Mouse (Mus musculus) adrenal gland, adult 8-10 months (tissue): Measurements from ENCODE around the gene Tfe3. TPM values are rescaled to one million over a fixed set of nuclear protein-coding genes. Genes with fewer than 3 reads are reported as not detected.
"Not testable (repeated sequence)": the region's sequence is repeated elsewhere in the genome, so short reads cannot be mapped to it uniquely, and the experiment has no call there.

Experiments used
- DNase-seq: peaks from one replicate; pipeline ENCODE4 v3.0.0; 2022
- total RNA-seq, 4 experiments: library from RNA; stranded (reverse); gene quantifications; 2 replicates each; pipeline ENCODE4 v1.2.4; 2022

Tfe3 gene
- 10 to 100 TPM; 36.1 to 53.1 (median 44.9) TPM for total RNA-seq

- peak; percentile 95 for DNase-seq
Measured at GRCm38 (mm10) chrX:7762137-7762920, at the start of gene Tfe3. TSS of gene Tfe3 (plus strand) at chrX:7762560.

GRCm38 (mm10) chrX:7713764-7714134 is 48.6 kb upstream of the Tfe3 start:
- not testable (repeated sequence) for DNase-seq

GRCm38 (mm10) chrX:7714135-7714899 is 48.0 kb upstream of the Tfe3 start, which contains the start of gene Wdr45:
TSS of gene Wdr45 (plus strand) at chrX:7714333.
- peak; percentile 93 for DNase-seq

DNA sequence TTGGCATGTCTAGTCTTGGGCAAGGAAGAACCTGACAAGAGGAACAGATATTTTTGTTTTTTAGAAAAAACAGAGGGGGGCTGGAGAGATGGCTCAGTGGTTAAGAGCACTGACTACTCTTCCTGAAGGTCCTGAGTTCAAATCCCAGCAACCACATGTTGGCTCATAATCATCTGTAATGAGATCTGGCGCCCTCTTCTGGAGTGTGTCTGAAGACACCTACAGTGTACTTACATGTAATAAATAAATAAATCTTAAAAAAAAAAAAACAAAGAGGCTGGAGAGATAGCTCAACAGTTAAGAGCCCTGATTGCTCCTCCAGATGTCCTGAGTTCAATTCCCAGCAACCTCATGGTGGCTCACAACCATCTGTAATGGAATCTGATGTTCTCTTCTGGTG is 46.3 kb upstream of the Tfe3 start:
- not testable (repeated sequence) for DNase-seq

GRCm38 (mm10) chrX:7721514-7722281 is 40.7 kb upstream of the Tfe3 start, which contains the start of gene Gm45208:
TSS of gene Gm45208 (plus strand) at chrX:7722245.
- peak; percentile 56 for DNase-seq

- DNase-seq = no peak
Measured at GRCm38 (mm10) chrX:7722282-7722611, 40.1 kb upstream of the Tfe3 start.

DNA sequence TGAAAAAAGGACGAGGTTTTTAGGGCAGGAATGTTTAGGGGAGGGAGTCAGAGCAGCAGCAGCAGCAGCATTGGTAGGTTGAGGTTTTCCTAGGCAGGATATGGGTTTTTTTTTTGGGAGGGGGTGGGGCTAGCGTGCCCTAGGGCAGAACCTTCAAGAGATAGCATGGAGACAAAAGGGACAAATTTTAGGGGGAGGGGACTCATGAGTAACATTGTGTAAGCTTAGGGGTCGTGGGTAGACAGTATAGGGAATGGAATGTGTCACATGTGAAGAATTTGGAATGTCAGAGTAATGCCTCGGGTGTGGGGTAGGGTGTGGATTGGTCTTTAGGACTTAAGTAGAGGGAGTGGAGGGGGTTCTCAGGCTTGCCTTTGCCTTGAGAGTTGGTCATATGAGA is 39.7 kb upstream of the Tfe3 start:
- no peak for DNase-seq

DNA sequence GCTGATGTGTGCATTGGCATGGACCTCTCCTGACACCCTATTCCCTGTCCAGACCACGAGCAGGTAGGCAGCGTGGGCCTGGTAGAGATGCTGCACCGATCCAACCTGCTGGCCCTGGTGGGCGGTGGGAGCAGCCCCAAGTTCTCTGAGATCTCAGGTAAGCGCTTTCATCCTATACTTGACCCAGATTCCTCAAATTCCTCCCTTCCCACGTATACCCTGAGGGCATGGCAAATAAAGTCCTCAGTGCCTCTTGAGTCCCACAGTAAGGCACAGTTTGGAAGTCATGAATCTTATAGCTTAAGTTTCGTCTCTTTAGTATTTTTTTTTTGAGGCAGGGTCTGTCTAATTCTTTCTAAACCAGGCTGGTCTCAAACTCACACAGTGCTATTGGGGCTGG is 38.2 kb upstream of the Tfe3 start:
- no peak for DNase-seq

- DNase-seq = peak; percentile 11
Measured at GRCm38 (mm10) chrX:7725841-7726240, 36.5 kb upstream of the Tfe3 start.

DNA sequence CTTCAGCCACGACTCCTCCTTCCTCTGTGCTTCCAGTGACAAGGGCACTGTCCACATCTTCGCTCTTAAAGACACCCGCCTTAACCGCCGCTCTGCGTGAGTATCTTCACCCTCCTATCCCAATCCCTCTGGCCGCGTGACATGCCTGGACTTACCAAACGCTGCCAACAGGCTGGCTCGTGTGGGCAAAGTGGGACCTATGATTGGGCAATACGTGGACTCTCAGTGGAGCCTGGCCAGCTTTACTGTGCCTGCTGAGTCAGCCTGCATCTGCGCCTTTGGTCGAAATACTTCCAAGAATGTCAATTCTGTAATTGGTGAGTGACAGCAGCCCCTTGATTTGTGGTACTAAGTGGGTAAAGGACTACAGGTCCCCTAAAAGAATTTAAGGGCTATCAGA is 35.2 kb upstream of the Tfe3 start:
- DNase-seq = peak; percentile 28

GRCm38 (mm10) chrX:7728215-7728921 is 34.0 kb upstream of the Tfe3 start, which contains the start of gene Praf2:
TSS of gene Praf2 (plus strand) at chrX:7728439.
- peak; percentile 83 for DNase-seq

DNA sequence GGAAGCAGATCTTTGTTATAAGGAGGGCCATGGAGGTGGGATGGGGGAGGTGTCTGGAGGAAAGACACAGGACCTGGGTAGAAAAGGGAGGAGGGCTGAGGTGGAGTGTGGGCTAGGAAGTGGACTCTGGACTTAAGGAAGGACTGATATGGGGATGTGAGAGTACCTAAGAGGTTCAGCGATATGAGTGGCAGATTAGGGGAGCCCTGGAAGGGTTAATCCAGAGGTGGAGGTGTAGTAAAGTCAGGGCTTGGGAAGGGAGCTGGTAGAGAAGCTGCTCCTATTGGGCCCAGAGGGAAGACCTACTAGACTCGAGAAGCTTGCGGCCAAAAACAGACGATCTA is 33.5 kb upstream of the Tfe3 start:
- DNase-seq = no peak

DNA sequence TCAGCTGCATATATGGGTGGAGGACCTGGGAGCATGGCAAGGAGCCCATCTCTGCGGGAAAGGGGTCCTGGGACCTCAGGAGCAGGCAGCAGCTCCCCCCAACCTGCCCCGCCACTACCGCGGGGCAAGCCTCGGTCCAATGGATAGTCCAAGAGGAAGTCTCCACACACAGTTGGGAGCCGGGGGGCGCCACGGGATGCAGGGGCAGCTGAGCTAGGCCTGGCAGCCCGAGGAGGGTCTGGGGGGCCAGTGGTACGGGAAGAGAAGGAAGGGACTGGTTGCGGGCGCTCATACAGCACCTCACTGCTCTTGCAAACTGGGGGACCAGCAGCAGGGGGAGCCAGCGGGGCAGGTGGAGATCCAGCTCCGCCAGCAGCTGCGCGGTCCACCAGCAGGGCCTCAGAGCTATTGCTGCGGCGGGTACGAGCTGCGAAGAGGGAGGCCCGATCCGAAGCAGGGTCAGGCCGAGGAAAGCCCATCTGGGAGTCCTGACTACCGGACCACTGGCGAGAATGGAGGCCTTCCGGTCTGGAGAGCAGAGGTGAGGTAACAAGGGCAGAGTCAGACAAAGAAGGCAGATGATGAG is 28.7 kb upstream of the Tfe3 start:
- no peak for DNase-seq

DNA sequence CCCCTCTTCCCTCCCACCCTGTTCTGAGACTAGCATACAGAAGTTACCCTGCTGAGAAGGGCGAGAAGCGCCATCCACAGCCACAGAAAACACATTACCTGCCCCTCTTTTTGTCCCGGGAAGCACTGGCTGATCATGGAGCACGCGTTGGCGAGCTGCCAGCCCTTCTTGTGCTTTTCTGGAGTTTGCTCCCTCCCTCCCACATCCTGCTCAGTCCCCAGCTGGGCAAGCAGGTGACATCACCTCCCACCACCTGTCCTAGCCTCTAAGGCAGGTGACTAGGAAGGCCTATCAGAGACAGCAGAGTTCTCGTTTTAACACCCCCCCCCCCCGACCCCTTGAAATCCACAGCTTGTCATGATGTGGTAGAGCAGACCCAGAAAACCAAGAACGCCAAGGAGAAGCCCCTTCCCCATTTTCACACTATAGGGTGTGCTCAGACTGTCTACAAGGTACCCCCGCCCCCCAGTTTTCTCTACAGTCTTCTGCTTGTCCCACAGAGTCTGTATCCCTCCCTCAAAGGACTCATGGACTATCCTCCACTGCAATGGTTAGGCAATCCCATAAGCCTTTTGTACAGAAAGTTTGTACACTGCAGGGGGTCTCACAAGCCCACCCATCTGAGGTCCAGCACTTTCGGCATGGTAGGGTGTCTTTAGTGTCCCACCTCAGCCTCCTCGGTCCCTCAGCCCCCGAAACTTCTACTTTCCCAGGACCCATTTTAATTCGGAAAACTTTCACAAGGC is 22.9 kb upstream of the Tfe3 start:
- DNase-seq = no peak

DNA sequence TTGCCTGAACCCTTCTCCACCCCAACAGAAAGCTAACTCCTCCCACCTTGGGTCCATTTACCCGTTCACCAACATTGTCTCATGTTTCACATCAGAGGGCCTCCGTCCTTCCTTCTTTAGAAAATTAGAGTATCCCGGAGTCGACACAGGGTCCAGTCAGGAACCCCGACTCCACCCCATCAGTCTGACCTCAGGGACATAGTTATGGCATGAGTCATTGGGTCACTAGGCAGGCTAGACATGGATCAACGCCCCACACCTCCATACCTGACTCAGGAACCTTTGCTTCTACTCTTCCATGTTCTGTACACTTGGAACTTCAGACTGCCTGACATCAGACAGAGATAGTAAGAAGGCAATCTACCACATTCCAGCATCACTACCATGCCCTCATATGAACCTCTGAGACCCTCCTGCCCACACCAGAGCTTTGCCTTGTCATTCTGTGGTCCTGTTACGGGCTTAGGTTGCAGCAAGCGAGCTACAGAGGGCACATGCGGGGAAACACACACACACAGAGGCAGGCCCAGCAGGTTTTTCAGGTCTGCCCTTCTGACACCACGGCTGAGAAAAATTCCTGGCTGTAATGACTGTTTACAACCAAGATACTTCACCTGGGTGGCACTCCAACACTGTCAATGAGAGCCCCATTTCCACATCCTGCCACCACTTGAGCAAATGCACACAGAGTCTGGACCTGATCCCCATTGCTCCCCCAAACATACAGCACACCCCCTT is 22.1 kb upstream of the Tfe3 start:
- DNase-seq = no peak

DNA sequence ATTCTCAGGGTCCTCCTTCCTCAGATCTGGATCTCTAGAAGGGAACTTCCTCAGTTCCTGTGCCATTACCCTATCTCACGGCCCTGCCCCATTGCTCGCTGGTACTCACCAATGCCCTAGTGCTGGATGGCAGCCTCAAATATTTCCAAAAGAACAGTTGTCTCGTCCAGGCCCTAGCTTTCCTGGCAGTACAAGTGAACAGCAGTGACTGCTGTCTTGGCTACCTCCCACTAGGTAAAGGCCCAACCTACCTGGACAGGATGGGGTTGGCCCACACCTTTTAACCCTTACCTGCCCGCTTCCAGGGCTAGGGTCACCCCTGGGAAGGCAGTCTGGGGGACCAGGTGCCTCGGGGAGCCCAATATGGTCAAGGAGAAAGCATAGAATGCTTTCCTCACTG is 21.3 kb upstream of the Tfe3 start:
- no peak for DNase-seq

DNA sequence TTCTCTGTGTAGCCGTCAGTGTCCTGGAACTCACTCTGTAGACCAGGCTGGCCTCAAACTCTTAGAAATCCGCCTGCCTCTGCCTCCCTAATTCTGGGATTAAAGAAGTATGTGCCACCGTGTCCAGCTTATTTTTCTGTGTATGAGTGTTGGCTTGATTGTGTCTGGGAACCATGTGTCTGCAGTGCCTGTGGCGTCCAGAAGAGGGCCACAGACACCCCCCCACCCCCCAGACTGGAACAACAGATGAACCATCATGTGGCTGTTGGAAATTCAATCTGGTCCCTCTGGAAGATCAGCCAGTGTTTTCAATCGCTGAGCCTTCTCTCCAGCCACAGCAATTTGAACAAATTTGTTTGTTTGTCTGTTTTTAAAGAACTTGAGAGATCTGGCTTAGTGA is 18.9 kb upstream of the Tfe3 start:
- no peak for DNase-seq

- no peak for DNase-seq
Measured at GRCm38 (mm10) chrX:7744940-7745339, 17.4 kb upstream of the Tfe3 start.

- DNase-seq = no peak
Measured at GRCm38 (mm10) chrX:7745429-7745828, 16.9 kb upstream of the Tfe3 start.

DNA sequence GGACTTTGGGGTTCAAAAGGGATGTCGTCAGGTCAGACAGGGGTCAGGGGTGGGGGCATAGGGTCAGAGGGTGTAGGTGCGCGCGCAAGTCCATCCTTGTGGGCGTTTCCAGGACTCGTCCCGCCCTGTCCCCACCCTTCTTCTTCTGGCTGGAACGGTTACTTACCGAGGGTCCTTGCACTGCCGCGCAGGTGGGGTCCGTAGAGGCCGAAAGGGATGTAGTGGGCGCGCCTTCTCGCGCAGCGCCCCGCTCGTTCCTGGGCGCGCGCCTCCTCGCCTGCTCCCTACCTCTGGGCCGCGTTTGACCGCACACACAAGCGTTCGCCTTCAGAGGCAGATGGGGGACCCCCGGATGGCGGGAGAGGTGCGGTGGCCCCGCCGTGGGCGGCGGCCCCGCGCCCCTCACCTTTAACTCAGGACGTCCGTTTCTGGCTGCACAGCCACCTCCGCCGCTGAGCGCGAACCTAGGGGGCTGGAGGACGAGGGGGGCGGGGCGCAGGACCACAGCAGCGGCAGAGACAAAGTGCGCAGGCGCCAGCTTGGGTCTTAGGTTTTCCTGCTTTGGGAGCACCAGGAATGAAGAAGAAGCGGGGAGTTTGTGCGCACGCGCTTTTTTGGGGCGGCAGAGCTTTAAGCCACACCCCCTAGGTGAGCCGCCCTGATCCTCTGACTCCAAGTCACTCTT is 11.8 kb upstream of the Tfe3 start, which contains the start of gene Ccdc120:
Gene Ccdc120, minus strand, starts transcription at position 474 of the 685 bp plus-strand sequence.
- peak; percentile 45 for DNase-seq
